Mouse (Mus musculus) C2C12 (cell line): Measurements from ENCODE around the gene Cic.

ENCODE experiments used
- CTCF ChIP-seq: IDR thresholded peaks from one replicate; pipeline ENCODE4 v1.5.1; 2011; ENCODE audit not compliant: control insufficient read depth, insufficient read depth, insufficient read length
- FOSL1 ChIP-seq: IDR thresholded peaks from one replicate; pipeline ENCODE4 v1.8.0; 2011; ENCODE audit warnings: mild to moderate bottlenecking, low read length; ENCODE audit not compliant: poor library complexity, insufficient read depth, severe bottlenecking

DNA sequence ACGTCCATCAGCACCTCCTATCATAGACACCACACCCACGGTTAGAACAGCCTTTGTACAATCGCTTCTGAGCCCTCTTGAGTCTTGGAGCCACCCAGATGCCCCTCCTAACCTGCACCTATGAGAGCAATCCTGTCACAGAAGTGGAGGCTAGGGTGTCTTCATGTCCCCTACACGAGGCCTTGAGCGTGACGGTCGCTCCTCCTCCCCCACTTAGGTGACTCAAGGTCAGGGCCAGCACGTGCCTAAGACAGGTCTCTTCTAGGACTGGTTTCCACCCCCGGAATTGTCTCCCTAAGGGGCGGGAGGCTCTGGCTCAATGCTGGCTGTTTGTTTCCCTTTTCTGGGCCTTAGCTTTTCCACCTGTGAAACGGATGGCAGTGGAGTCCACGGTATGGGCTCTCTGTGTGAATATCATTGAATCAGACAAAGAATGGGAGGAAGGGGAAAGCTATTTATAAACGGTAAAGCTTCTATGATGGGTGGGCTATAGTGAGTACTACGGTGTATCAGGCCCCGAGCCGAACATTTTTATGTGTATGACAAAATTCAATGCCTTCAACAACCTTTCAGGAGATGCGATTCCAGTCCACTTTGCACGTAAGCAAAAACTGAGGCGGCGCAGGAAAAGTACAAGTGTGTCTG is 46.9 kb upstream of the Cic start, which contains the start of gene Dedd2:
- TF ChIP-seq CTCF (no peak), FOSL1 (no peak)
